Mouse (Mus musculus): ENCODE measurements around the gene Cldn5. TPM values are rescaled to one million over a fixed set of nuclear protein-coding genes. Genes with fewer than 3 reads are reported as not detected.
A peak's percentile ranks its signal among the peaks of the same experiment; 100 is the strongest.

The Cldn5 gene
- polyA plus RNA-seq, 1 experiment from 2014 or later, result 32.1 TPM

DNA sequence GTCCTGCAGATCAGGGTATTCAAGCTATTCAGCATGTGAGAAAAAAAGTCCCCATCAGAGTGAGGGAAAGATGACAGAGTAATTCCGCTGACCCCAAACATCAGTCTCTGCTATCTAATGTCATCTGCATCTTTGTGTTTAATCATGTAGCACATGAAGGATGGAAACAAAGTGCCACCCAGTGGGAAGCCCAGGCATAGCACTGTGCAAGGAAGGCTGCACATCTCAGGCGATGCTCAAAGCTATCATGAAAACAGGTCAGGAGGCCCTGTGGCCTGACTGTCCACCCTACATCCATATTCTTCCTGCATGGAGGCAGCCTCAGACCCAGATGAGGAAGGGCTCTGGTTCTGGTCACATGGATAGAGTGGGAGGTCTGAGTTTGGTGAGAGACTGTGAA lies 22.2 kb downstream of the Cldn5 start:
- H3K27me3 ChIP-seq (ENCODE audit: control insufficient read depth, insufficient read depth, low read length), result no peaks in the 10 kb centered on the region
- H3K4me2 ChIP-seq (ENCODE audit: low read depth, low read length), result no peak overlapping the region
- H3K36me3 ChIP-seq (ENCODE audit: control insufficient read depth, insufficient read depth), result peaks cover 31% of the 10 kb centered on the region
- H3K9me3 ChIP-seq (replicated peaks; ENCODE audit: control insufficient read depth, low read length), result no peaks in the 10 kb centered on the region
- H3K4me1 ChIP-seq (ENCODE audit: control insufficient read depth, insufficient read depth, low read length), result no peaks in the 10 kb centered on the region
- no peak for ATAC-seq (replicated peaks; ENCODE audit: extremely low read depth, insufficient read depth, low FRiP score)
- 73% methylated on average over 2 of the region's 2 CpGs for WGBS
- H3K9ac ChIP-seq (ENCODE audit: low read length), result no peak overlapping the region
- H3K4me3 ChIP-seq (ENCODE audit: low read length), result no peak overlapping the region
- no peak overlapping the region for H3K27ac ChIP-seq (ENCODE audit: low read length)

DNA sequence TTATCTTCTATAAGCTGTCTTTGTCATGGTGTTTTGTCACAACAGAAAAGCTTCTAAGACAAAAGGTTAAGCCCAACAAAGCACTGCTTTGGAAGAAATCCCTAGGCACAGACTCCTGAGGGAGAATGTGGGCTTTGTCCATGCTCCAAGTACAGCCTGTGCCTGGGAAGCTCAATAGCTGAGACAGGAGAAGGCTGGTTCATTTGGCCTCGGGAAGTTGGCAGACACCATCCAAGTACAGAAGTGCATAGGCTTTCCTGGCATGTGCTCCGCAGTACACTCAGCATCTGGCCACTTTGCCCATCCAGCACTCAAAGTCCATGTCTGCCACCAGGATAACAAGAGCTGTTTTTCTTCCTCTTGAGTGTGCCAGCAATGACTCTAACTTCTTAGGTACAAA lies 29.1 kb downstream of the Cldn5 start:
- Histone ChIP-seq H3K4me2 (ENCODE audit: low read depth, low read length) (no peak overlapping the region), H3K27ac (ENCODE audit: low read length) (no peak overlapping the region), H3K9ac (ENCODE audit: low read length) (no peak overlapping the region), H3K27me3 (ENCODE audit: control insufficient read depth, insufficient read depth, low read length) (no peaks in the 10 kb centered on the region), H3K36me3 (ENCODE audit: control insufficient read depth, insufficient read depth) (peaks cover 47% of the 10 kb centered on the region), H3K4me3 (ENCODE audit: low read length) (no peak overlapping the region), H3K9me3 (replicated peaks; ENCODE audit: control insufficient read depth, low read length) (no peaks in the 10 kb centered on the region), H3K4me1 (ENCODE audit: control insufficient read depth, insufficient read depth, low read length) (peaks cover under 1% of the 10 kb centered on the region; the same call in 1 of the 2 replicates)
- ATAC-seq (replicated peaks; ENCODE audit: extremely low read depth, insufficient read depth, low FRiP score), result no peak
- 87% methylated on average over 2 of the region's 2 CpGs for WGBS

DNA sequence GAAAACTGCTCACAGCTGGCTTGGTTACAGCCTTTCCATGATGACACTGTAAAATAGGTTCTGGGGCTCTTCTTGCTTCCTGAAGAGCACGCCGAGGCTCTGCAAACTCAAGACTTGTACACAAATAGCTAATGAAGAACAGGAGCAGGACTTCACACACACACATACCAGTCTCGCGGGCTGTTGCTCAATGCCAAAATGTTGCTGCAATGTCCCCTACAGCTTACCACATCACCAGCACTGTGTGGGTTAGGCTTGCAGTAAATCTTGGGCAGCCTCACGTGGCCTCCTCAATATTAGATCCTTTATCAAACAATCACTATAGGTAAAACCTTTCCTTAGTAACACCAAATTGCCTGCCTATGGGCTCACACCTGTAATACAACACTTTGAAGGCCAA lies 32.4 kb downstream of the Cldn5 start:
- WGBS, result 90% methylated on average over 5 of the region's 5 CpGs
- no peaks in the 10 kb centered on the region for H3K27me3 ChIP-seq (ENCODE audit: control insufficient read depth, insufficient read depth, low read length)
- no peaks in the 10 kb centered on the region for H3K9me3 ChIP-seq (replicated peaks; ENCODE audit: control insufficient read depth, low read length)
- ATAC-seq (replicated peaks; ENCODE audit: extremely low read depth, insufficient read depth, low FRiP score), result no peak
- peaks cover 16% of the 10 kb centered on the region for H3K4me1 ChIP-seq (ENCODE audit: control insufficient read depth, insufficient read depth, low read length)
- peaks cover 36% of the 10 kb centered on the region for H3K36me3 ChIP-seq (ENCODE audit: control insufficient read depth, insufficient read depth)
- H3K4me2 ChIP-seq (ENCODE audit: low read depth, low read length), result no peak overlapping the region
- no peak overlapping the region for H3K4me3 ChIP-seq (ENCODE audit: low read length)
- no peak overlapping the region for H3K9ac ChIP-seq (ENCODE audit: low read length)
- no peak overlapping the region for H3K27ac ChIP-seq (ENCODE audit: low read length)

DNA sequence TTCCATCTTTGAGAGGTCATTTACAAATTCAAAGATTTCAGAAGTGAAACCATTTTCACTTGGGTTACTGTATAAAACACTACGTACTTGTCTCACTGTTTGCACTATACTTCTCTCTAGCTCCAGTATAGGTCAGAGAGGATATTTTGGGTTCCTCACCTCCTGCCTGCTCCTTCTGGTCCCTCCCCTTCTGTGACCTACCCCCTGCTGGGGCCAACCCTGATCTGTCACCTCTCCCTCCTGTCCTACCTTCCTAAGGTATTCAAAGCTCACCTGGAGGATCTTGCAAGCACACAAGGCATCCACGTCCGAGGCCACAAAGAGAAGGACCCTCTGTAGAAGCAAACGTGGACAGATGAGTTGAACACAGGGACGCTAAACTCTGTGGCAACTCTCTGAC lies 34.4 kb downstream of the Cldn5 start:
- peaks cover 34% of the 10 kb centered on the region for H3K36me3 ChIP-seq (ENCODE audit: control insufficient read depth, insufficient read depth)
- WGBS, result 3% methylated on average over 5 of the region's 5 CpGs

DNA sequence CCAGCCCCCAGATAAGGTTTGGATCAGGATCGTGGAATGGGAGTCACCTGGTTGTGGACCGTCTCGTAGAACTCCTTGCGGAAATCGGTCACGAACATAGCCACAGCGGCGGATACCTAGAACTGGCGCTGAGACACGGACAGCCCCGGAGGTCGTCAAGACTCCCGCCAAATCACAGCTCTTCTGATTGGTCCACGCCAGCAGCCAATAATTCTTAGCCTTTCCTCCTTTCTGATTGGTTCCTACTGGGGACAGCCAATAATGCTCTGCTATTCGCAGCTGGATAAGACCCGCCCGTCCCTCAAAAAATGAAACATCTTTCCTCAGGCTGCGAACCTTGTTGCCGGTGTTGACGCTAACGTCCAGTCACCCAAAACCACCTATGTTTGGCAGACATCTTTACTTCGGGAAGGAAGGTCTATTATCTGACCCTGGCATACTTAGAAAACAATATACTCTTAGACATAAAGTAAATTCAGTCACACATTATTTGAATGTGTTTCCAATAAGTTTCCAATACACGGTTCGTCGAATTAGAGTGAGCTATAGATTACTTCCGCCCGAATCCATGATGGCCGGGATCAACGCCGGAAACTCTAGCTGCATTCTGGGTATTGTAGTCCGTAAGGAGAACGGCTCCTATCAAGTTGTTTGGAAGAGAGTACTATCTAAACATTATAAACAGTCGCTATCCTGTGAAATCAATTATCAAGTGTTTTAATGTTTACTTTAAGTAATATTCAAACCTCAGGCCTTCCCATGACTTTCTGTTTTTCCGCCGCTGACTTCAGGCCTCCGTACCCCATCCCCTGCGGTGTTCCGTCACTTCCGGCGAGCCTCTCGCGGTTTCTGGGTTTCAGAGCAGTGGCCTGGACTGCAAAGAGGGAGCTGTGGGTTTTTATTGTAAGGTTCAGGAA lies 35.1 kb downstream of the Cldn5 start, which contains the start of the genes Ufd1 and Cdc45:
Gene Ufd1 (plus strand): TSS at position 312 of the 917 bp plus-strand sequence.
Gene Cdc45 (minus strand): TSS at position 520 of the 917 bp plus-strand sequence.
- H3K36me3 ChIP-seq (ENCODE audit: control insufficient read depth, insufficient read depth), result peaks cover 35% of the 10 kb centered on the region

More for the DNA sequence above, 34.4 kb downstream of the Cldn5 start:
- Histone ChIP-seq H3K27ac (ENCODE audit: low read length) (peak overlapping the region; percentile 25; the same call in 1 of the 2 replicates), H3K4me1 (ENCODE audit: control insufficient read depth, insufficient read depth, low read length) (peaks cover 16% of the 10 kb centered on the region), H3K9ac (ENCODE audit: low read length) (peak overlapping the region; percentile 83), H3K27me3 (ENCODE audit: control insufficient read depth, insufficient read depth, low read length) (no peaks in the 10 kb centered on the region), H3K4me3 (ENCODE audit: low read length) (peak overlapping the region; percentile 68), H3K9me3 (replicated peaks; ENCODE audit: control insufficient read depth, low read length) (no peaks in the 10 kb centered on the region), H3K4me2 (ENCODE audit: low read depth, low read length) (peak overlapping the region; percentile 95)
- peak; percentile 12; the same call in 1 of the 2 replicates for ATAC-seq (replicated peaks; ENCODE audit: extremely low read depth, insufficient read depth, low FRiP score)

DNA sequence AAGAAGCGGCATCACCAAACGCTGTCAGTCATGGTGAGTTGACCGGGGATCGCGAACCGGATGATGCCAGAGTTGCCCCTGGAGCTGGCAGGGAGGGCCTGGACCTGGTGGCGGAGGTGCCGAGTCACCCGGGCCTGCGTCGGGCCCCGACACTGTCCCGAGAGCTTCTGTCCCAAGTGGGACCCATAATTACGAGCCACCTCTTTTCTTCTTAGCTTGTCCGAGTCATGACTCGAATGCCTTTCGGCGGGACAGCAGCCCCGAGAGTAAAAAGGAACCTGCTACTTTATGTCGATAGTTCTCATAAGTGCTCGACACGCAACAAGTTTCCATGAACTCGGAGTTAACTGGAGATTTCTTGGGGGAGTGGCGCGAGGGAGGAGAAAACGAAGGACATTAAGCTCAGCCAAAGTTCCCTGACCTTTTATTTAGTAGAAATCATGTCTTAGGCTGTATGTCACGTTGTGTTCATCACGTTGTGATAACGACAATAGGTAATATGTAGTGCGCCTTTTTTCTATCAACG lies 35.8 kb downstream of the Cldn5 start:
- ATAC-seq (replicated peaks; ENCODE audit: extremely low read depth, insufficient read depth, low FRiP score), result peak; percentile 8; the same call in 1 of the 2 replicates
- WGBS, result 2% methylated on average over 31 of the region's 31 CpGs
- Histone ChIP-seq H3K27ac (ENCODE audit: low read length) (peak overlapping the region; percentile 75), H3K4me1 (ENCODE audit: control insufficient read depth, insufficient read depth, low read length) (peaks cover 16% of the 10 kb centered on the region), H3K9ac (ENCODE audit: low read length) (peak overlapping the region; percentile 83), H3K27me3 (ENCODE audit: control insufficient read depth, insufficient read depth, low read length) (no peaks in the 10 kb centered on the region), H3K36me3 (ENCODE audit: control insufficient read depth, insufficient read depth) (peaks cover 32% of the 10 kb centered on the region), H3K9me3 (replicated peaks; ENCODE audit: control insufficient read depth, low read length) (no peaks in the 10 kb centered on the region), H3K4me2 (ENCODE audit: low read depth, low read length) (peak overlapping the region; percentile 95), H3K4me3 (ENCODE audit: low read length) (peak overlapping the region; percentile 68)

More for the DNA sequence above, 35.1 kb downstream of the Cldn5 start, which contains the start of the genes Ufd1 and Cdc45:
- peak within 1 kb of the TSS; percentile 83 for H3K9ac ChIP-seq (ENCODE audit: low read length)
- H3K9me3 ChIP-seq (replicated peaks; ENCODE audit: control insufficient read depth, low read length), result no peaks in the 10 kb centered on the region
- peaks cover 16% of the 10 kb centered on the region for H3K4me1 ChIP-seq (ENCODE audit: control insufficient read depth, insufficient read depth, low read length)
- peak within 1 kb of the TSS; percentile 95 for H3K4me2 ChIP-seq (ENCODE audit: low read depth, low read length)
- H3K4me3 ChIP-seq (ENCODE audit: low read length), result peak within 1 kb of the TSS; percentile 68
- peak; percentile 94 for ATAC-seq (replicated peaks; ENCODE audit: extremely low read depth, insufficient read depth, low FRiP score)
- no peaks in the 10 kb centered on the region for H3K27me3 ChIP-seq (ENCODE audit: control insufficient read depth, insufficient read depth, low read length)
- under 1% methylated on average over 42 of the region's 42 CpGs for WGBS
- peak within 1 kb of the TSS; percentile 75 for H3K27ac ChIP-seq (ENCODE audit: low read length)

DNA sequence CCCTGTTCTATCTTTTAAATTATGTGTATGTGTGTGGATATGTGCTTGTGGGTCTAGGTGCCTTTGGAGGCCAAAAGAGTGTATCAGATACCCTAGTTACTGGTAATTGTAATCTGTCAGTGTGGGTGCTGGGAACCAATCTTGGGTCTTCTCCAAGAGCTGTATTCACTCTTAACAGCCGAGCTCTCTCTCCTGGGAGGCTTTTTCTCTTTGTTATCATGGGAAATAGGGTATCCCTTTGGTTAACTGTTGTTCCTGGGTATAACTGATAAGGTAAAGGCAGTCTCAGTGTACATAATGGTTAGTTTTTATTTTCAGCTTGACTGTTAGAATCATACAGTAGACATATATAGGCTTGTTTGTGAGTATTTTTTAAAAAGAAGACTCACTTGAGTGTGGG lies 45.7 kb downstream of the Cldn5 start:
- Histone ChIP-seq H3K9ac (ENCODE audit: low read length) (no peak overlapping the region), H3K27ac (ENCODE audit: low read length) (no peak overlapping the region), H3K36me3 (ENCODE audit: control insufficient read depth, insufficient read depth) (peaks cover 81% of the 10 kb centered on the region), H3K4me1 (ENCODE audit: control insufficient read depth, insufficient read depth, low read length) (no peaks in the 10 kb centered on the region), H3K9me3 (replicated peaks; ENCODE audit: control insufficient read depth, low read length) (no peaks in the 10 kb centered on the region), H3K4me2 (ENCODE audit: low read depth, low read length) (no peak overlapping the region), H3K27me3 (ENCODE audit: control insufficient read depth, insufficient read depth, low read length) (no peaks in the 10 kb centered on the region), H3K4me3 (ENCODE audit: low read length) (no peak overlapping the region)
- no peak for ATAC-seq (replicated peaks; ENCODE audit: extremely low read depth, insufficient read depth, low FRiP score)
- WGBS, result 87% methylated on average over 1 of the region's 1 CpGs

DNA sequence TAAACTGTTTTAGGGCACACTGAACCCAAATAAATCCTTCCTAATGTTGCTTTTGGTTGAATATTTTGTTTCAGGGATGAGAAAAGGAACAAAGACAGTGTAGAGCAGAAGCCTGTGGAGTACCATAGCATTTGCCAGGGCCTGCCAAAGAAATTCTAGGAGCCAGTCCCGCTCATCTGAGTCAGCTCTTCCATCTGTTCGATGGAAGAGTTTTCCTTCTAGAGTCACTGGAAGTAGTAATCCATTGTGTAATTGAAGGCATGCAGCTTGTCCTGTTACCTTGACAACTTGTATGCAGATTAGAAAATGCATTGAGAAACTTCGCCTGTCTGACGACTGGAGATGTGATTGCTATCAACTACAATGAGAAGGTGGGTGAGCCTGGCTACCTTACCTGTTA lies 46.3 kb downstream of the Cldn5 start:
- H3K27me3 ChIP-seq (ENCODE audit: control insufficient read depth, insufficient read depth, low read length), result no peaks in the 10 kb centered on the region
- H3K9ac ChIP-seq (ENCODE audit: low read length), result no peak overlapping the region
- no peak overlapping the region for H3K4me2 ChIP-seq (ENCODE audit: low read depth, low read length)
- H3K9me3 ChIP-seq (replicated peaks; ENCODE audit: control insufficient read depth, low read length), result no peaks in the 10 kb centered on the region
- H3K36me3 ChIP-seq (ENCODE audit: control insufficient read depth, insufficient read depth), result peaks cover 83% of the 10 kb centered on the region
- 85% methylated on average over 4 of the region's 4 CpGs for WGBS
- H3K27ac ChIP-seq (ENCODE audit: low read length), result no peak overlapping the region
- H3K4me1 ChIP-seq (ENCODE audit: control insufficient read depth, insufficient read depth, low read length), result no peaks in the 10 kb centered on the region
- ATAC-seq (replicated peaks; ENCODE audit: extremely low read depth, insufficient read depth, low FRiP score), result no peak
- no peak overlapping the region for H3K4me3 ChIP-seq (ENCODE audit: low read length)
